Mouse (Mus musculus): ENCODE results near the gene Nif3l1. TPM values are rescaled to one million over a fixed set of nuclear protein-coding genes. Genes with fewer than 3 reads are reported as not detected.

Nif3l1 gene
- polyA plus RNA-seq, 1 experiment, result 6.7 TPM

GRCm38 (mm10) chr1:58408141-58408540 lies 36.8 kb upstream of the Nif3l1 start:
- 81% methylated on average over 6 of the region's 6 CpGs for WGBS
- H3K36me3 ChIP-seq (ENCODE audit: control insufficient read depth, insufficient read depth, low read length), result peaks cover 54% of the 10 kb centered on the region

GRCm38 (mm10) chr1:58409553-58410197 lies 35.3 kb upstream of the Nif3l1 start:
- Histone ChIP-seq H3K36me3 (ENCODE audit: control insufficient read depth, insufficient read depth, low read length) (peaks cover 56% of the 10 kb centered on the region), H3K27me3 (ENCODE audit: control insufficient read depth, insufficient read depth, low read length) (no peaks in the 10 kb centered on the region), H3K4me3 (ENCODE audit: low read depth, low read length) (no peak overlapping the region), H3K27ac (ENCODE audit: insufficient read depth, low read depth, low read length) (no peak overlapping the region), H3K4me1 (ENCODE audit: control insufficient read depth, insufficient read depth, insufficient read length, low read length) (no peaks in the 10 kb centered on the region)
- no peak for TF ChIP-seq POLR2A (IDR thresholded peaks at IDR 0.05; ENCODE audit: low read depth, low read length)
- no peak for TF ChIP-seq CTCF (IDR thresholded peaks at IDR 0.05; ENCODE audit: extremely low read depth, insufficient read length, insufficient replicate concordance, low read depth, low read length)
- WGBS, result 73% methylated on average over 5 of the region's 5 CpGs

More at GRCm38 (mm10) chr1:58408141-58408540, 36.8 kb upstream of the Nif3l1 start:
- no peak for TF ChIP-seq POLR2A (IDR thresholded peaks at IDR 0.05; ENCODE audit: low read depth, low read length)
- no peak for TF ChIP-seq CTCF (IDR thresholded peaks at IDR 0.05; ENCODE audit: extremely low read depth, insufficient read length, insufficient replicate concordance, low read depth, low read length)
- H3K27ac ChIP-seq (ENCODE audit: insufficient read depth, low read depth, low read length), result no peak overlapping the region
- no peaks in the 10 kb centered on the region for H3K4me1 ChIP-seq (ENCODE audit: control insufficient read depth, insufficient read depth, insufficient read length, low read length)
- H3K27me3 ChIP-seq (ENCODE audit: control insufficient read depth, insufficient read depth, low read length), result no peaks in the 10 kb centered on the region
- no peak overlapping the region for H3K4me3 ChIP-seq (ENCODE audit: low read depth, low read length)

DNA sequence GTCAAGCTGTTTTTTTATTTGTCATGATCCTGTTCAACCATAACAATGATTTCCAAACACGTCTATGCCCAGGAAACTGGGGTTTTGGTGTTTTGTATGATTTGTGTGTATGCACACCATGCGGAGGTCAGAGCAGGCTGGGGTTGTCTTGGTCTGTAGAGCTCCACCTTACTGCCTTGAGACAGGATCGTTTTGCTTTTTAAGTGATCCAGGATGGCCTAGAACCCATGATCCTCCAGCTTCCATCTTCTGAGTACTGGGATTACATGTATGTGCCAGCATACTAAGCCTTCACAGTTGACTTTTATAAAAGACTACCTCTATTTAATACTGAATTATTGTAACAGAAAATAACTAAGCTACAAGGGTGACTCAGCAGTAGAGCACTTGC lies 34.8 kb upstream of the Nif3l1 start:
- Histone ChIP-seq H3K4me3 (ENCODE audit: low read depth, low read length) (no peak overlapping the region), H3K27ac (ENCODE audit: insufficient read depth, low read depth, low read length) (no peak overlapping the region), H3K27me3 (ENCODE audit: control insufficient read depth, insufficient read depth, low read length) (no peaks in the 10 kb centered on the region), H3K4me1 (ENCODE audit: control insufficient read depth, insufficient read depth, insufficient read length, low read length) (no peaks in the 10 kb centered on the region), H3K36me3 (ENCODE audit: control insufficient read depth, insufficient read depth, low read length) (peaks cover 60% of the 10 kb centered on the region)
- WGBS, result 72% methylated on average over 3 of the region's 3 CpGs
- TF ChIP-seq CTCF (IDR thresholded peaks at IDR 0.05; ENCODE audit: extremely low read depth, insufficient read length, insufficient replicate concordance, low read depth, low read length) (no peak), POLR2A (IDR thresholded peaks at IDR 0.05; ENCODE audit: low read depth, low read length) (no peak)

- no peaks in the 10 kb centered on the region for H3K27me3 ChIP-seq (ENCODE audit: control insufficient read depth, insufficient read depth, low read length)
- peaks cover 60% of the 10 kb centered on the region for H3K36me3 ChIP-seq (ENCODE audit: control insufficient read depth, insufficient read depth, low read length)
- no peak for TF ChIP-seq POLR2A (IDR thresholded peaks at IDR 0.05; ENCODE audit: low read depth, low read length)
- no peak for TF ChIP-seq CTCF (IDR thresholded peaks at IDR 0.05; ENCODE audit: extremely low read depth, insufficient read length, insufficient replicate concordance, low read depth, low read length)
- WGBS, result 83% methylated on average over 7 of the region's 7 CpGs
- H3K4me3 ChIP-seq (ENCODE audit: low read depth, low read length), result no peak overlapping the region
- H3K27ac ChIP-seq (ENCODE audit: insufficient read depth, low read depth, low read length), result no peak overlapping the region
- H3K4me1 ChIP-seq (ENCODE audit: control insufficient read depth, insufficient read depth, insufficient read length, low read length), result no peaks in the 10 kb centered on the region
Observed at GRCm38 (mm10) chr1:58410776-58411175, 34.2 kb upstream of the Nif3l1 start.

DNA sequence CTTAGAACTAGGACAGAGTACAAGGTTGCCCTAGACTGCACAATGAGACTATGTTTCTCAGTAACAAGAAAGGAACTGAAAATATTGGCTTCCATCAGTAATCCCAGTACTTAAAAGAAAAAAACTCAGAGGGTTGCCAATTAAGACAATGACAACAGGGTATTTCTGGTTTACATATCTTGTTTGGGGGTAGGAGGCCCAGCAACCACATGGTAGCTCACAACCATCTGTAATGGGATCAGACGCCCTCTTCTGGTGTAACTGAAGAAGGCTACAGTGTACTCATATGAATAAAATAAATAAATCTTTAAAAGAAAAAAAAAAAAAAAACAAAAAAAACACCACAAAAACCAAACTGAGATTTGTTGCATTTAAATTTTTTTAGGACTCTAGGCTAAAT lies 29.5 kb upstream of the Nif3l1 start:
- WGBS, result 11% methylated on average over 1 of the region's 1 CpGs
- H3K36me3 ChIP-seq (ENCODE audit: control insufficient read depth, insufficient read depth, low read length), result peaks cover 84% of the 10 kb centered on the region
- H3K4me3 ChIP-seq (ENCODE audit: low read depth, low read length), result no peak overlapping the region
- TF ChIP-seq CTCF (IDR thresholded peaks at IDR 0.05; ENCODE audit: extremely low read depth, insufficient read length, insufficient replicate concordance, low read depth, low read length) (no peak), POLR2A (IDR thresholded peaks at IDR 0.05; ENCODE audit: low read depth, low read length) (no peak)
- H3K27me3 ChIP-seq (ENCODE audit: control insufficient read depth, insufficient read depth, low read length), result no peaks in the 10 kb centered on the region
- H3K27ac ChIP-seq (ENCODE audit: insufficient read depth, low read depth, low read length), result no peak overlapping the region
- no peaks in the 10 kb centered on the region for H3K4me1 ChIP-seq (ENCODE audit: control insufficient read depth, insufficient read depth, insufficient read length, low read length)

- WGBS, result 69% methylated on average over 2 of the region's 2 CpGs
- TF ChIP-seq CTCF (IDR thresholded peaks at IDR 0.05; ENCODE audit: extremely low read depth, insufficient read length, insufficient replicate concordance, low read depth, low read length), result no peak
- TF ChIP-seq POLR2A (IDR thresholded peaks at IDR 0.05; ENCODE audit: low read depth, low read length), result no peak
- H3K36me3 ChIP-seq (ENCODE audit: control insufficient read depth, insufficient read depth, low read length), result peaks cover 82% of the 10 kb centered on the region
Observed at GRCm38 (mm10) chr1:58416048-58416447, 28.9 kb upstream of the Nif3l1 start.

DNA sequence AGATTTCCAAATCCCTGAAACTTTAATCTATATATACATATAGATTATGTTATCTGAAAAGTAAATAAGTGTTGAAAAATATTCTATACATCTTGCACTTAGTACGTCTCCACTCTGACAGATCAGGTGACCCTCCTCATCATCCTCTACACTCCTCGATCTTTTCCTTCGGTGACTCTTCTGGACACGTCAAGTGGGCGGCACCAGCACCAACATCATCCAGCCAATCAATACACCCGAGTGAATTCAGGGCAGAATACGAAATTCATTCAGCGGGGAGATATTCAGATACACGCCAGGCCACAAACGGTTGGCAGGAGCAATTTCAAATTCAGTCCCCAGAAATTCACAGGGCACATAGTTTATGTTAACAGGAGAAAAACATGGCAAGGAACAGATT lies 24.9 kb upstream of the Nif3l1 start:
- Histone ChIP-seq H3K4me3 (ENCODE audit: low read depth, low read length) (no peak overlapping the region), H3K27ac (ENCODE audit: insufficient read depth, low read depth, low read length) (no peak overlapping the region), H3K4me1 (ENCODE audit: control insufficient read depth, insufficient read depth, insufficient read length, low read length) (peaks cover 3% of the 10 kb centered on the region; the same call in 1 of the 2 replicates), H3K36me3 (ENCODE audit: control insufficient read depth, insufficient read depth, low read length) (peaks cover 59% of the 10 kb centered on the region), H3K27me3 (ENCODE audit: control insufficient read depth, insufficient read depth, low read length) (no peaks in the 10 kb centered on the region)
- 64% methylated on average over 10 of the region's 10 CpGs for WGBS
- no peak for TF ChIP-seq POLR2A (IDR thresholded peaks at IDR 0.05; ENCODE audit: low read depth, low read length)
- no peak for TF ChIP-seq CTCF (IDR thresholded peaks at IDR 0.05; ENCODE audit: extremely low read depth, insufficient read length, insufficient replicate concordance, low read depth, low read length)

More at GRCm38 (mm10) chr1:58416048-58416447, 28.9 kb upstream of the Nif3l1 start:
- H3K4me3 ChIP-seq (ENCODE audit: low read depth, low read length), result no peak overlapping the region
- H3K27me3 ChIP-seq (ENCODE audit: control insufficient read depth, insufficient read depth, low read length), result no peaks in the 10 kb centered on the region
- H3K4me1 ChIP-seq (ENCODE audit: control insufficient read depth, insufficient read depth, insufficient read length, low read length), result no peaks in the 10 kb centered on the region
- H3K27ac ChIP-seq (ENCODE audit: insufficient read depth, low read depth, low read length), result no peak overlapping the region
